Comparison of ENCODE assay signal across 8 mouse cellular contexts in the genomic region with DNA sequence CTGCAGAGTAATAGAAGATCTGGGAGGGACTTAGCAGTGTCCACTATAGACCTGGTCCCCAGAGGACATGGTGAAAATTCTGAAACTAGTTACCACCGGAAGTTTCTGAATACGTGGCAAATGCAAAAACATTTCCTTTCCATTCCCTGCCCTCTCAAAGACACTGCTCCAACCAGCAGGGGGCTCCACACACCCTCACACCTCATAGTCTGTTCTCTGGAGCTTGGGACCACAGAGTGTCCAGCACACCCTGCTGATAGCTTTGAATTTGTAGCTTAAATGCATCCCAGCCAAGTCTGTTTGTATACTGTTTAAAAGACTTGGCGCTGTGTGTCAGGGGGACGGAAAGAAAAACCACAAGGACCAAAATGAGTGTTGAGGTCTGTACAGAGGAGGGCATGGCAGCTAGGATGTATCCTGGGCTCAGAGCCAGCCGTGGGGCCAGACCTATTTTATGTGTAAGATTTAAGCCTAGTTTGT.
A peak's percentile ranks its signal among the peaks of the same experiment; 100 is the strongest.
DNase-seq lines count a peak whose midpoint lies in the region; ATAC-seq and TF ChIP-seq lines count a peak whose summit lies in the region.

No protein-coding gene starts in this region.

- no peaks in the 10 kb centered on the region for H3K4me1 ChIP-seq in hindbrain, embryonic 10.5 days (replicated peaks)
- no peaks in the 10 kb centered on the region for H3K4me1 ChIP-seq in hindbrain, embryonic 12.5 days
- H3K4me1 ChIP-seq in heart, embryonic 16.5 days (ENCODE audit: control insufficient read depth, insufficient read depth, low read length): peaks cover 28% of the 10 kb centered on the region
- H3K4me1 ChIP-seq in midbrain, postnatal 0 days (ENCODE audit: insufficient read depth, low read length): no peaks in the 10 kb centered on the region
- H3K4me1 ChIP-seq in stomach, embryonic 15.5 days: peaks cover 9% of the 10 kb centered on the region

- no peak overlapping the region for H3K27ac ChIP-seq in hindbrain, embryonic 10.5 days
- no peak overlapping the region for H3K27ac ChIP-seq in hindbrain, embryonic 12.5 days
- peak overlapping the region; percentile 86 for H3K27ac ChIP-seq in heart, embryonic 16.5 days (ENCODE audit: low read length)
- no peak overlapping the region for H3K27ac ChIP-seq in midbrain, postnatal 0 days (ENCODE audit: low read depth, low read length)
- H3K27ac ChIP-seq in stomach, embryonic 15.5 days: peak overlapping the region; percentile 26; the same call in 1 of the 2 replicates

- no peak for ATAC-seq in hindbrain, embryonic 12.5 days (ENCODE audit: low FRiP score)
- ATAC-seq in heart, embryonic 16.5 days (replicated peaks; ENCODE audit: extremely low read depth, insufficient read depth, low FRiP score): peak; percentile 49
- no peak for ATAC-seq in midbrain, postnatal 0 days (ENCODE audit: low FRiP score)
- peak; percentile 73 for ATAC-seq in stomach, embryonic 15.5 days (ENCODE audit: insufficient read depth, low FRiP score, low read depth)

- H3K27me3 ChIP-seq in hindbrain, embryonic 10.5 days (ENCODE audit: insufficient read depth, poor library complexity, severe bottlenecking): no peaks in the 10 kb centered on the region
- H3K27me3 ChIP-seq in hindbrain, embryonic 12.5 days: no peaks in the 10 kb centered on the region
- H3K27me3 ChIP-seq in heart, embryonic 16.5 days (ENCODE audit: control insufficient read depth, insufficient read depth, low read length): no peaks in the 10 kb centered on the region
- no peaks in the 10 kb centered on the region for H3K27me3 ChIP-seq in midbrain, postnatal 0 days (ENCODE audit: insufficient read depth, low read length)
- H3K27me3 ChIP-seq in stomach, embryonic 15.5 days (replicated peaks): no peaks in the 10 kb centered on the region

- DNase-seq in hindbrain, embryonic 10.5 days (ENCODE audit: low spot score): peak; percentile 6
- peak; percentile 24 for DNase-seq in Muller cell, postnatal 12 days (ENCODE audit: inconsistent ontology term)
- DNase-seq in embryo, embryonic 9.5 days (ENCODE audit: extremely low spot score): peak; percentile 20
- DNase-seq in kidney, postnatal 36 days: peak; percentile 56 to 78
- peak; percentile 57 for DNase-seq in midbrain, postnatal 0 days (ENCODE audit: low spot score)

- peak; percentile 71 for TF ChIP-seq CTCF in midbrain, postnatal 0 days (IDR thresholded peaks at IDR 0.05)

- WGBS in hindbrain, embryonic 10.5 days: 77% methylated on average over 5 of the region's 5 CpGs
- WGBS in hindbrain, embryonic 12.5 days: 70% methylated on average over 5 of the region's 5 CpGs
- WGBS in heart, embryonic 16.5 days: 33% methylated on average over 5 of the region's 5 CpGs
- whole genome bisulfite sequencing in midbrain, postnatal 0 days: 65% methylated on average over 5 of the region's 5 CpGs
- WGBS in stomach, embryonic 15.5 days: 38% methylated on average over 5 of the region's 5 CpGs

- 0 out of 2 replicates have a peak, but pooled peaks cover 4% of the 10 kb centered on the region for H3K9me3 ChIP-seq in hindbrain, embryonic 10.5 days
- H3K9me3 ChIP-seq in hindbrain, embryonic 12.5 days (replicated peaks): no peaks in the 10 kb centered on the region
- H3K9me3 ChIP-seq in heart, embryonic 16.5 days (replicated peaks; ENCODE audit: control insufficient read depth, low read length): no peaks in the 10 kb centered on the region
- H3K9me3 ChIP-seq in midbrain, postnatal 0 days (ENCODE audit: low read length): no peaks in the 10 kb centered on the region
- no peaks in the 10 kb centered on the region for H3K9me3 ChIP-seq in stomach, embryonic 15.5 days

- H3K4me3 ChIP-seq in hindbrain, embryonic 10.5 days: no peak overlapping the region
- no peak overlapping the region for H3K4me3 ChIP-seq in hindbrain, embryonic 12.5 days
- H3K4me3 ChIP-seq in heart, embryonic 16.5 days (ENCODE audit: low read length): no peak overlapping the region
- H3K4me3 ChIP-seq in midbrain, postnatal 0 days (ENCODE audit: low read depth, low read length): no peak overlapping the region
- H3K4me3 ChIP-seq in stomach, embryonic 15.5 days (replicated peaks): no peak overlapping the region

- H3K36me3 ChIP-seq in hindbrain, embryonic 10.5 days: no peaks in the 10 kb centered on the region
- no peaks in the 10 kb centered on the region for H3K36me3 ChIP-seq in hindbrain, embryonic 12.5 days
- H3K36me3 ChIP-seq in heart, embryonic 16.5 days (ENCODE audit: control insufficient read depth, insufficient read depth): peaks cover 4% of the 10 kb centered on the region; the same call in 1 of the 2 replicates
- H3K36me3 ChIP-seq in midbrain, postnatal 0 days (ENCODE audit: insufficient read depth, low read length): 0 out of 2 replicates have a peak, but pooled peaks cover 5% of the 10 kb centered on the region
- 0 out of 2 replicates have a peak, but pooled peaks cover 3% of the 10 kb centered on the region for H3K36me3 ChIP-seq in stomach, embryonic 15.5 days

- no peak overlapping the region for H3K4me2 ChIP-seq in hindbrain, embryonic 12.5 days (replicated peaks)
- H3K4me2 ChIP-seq in heart, embryonic 16.5 days (ENCODE audit: low read depth, low read length): peak overlapping the region; percentile 15; the same call in 1 of the 2 replicates
- no peak overlapping the region for H3K4me2 ChIP-seq in midbrain, postnatal 0 days (ENCODE audit: low read depth, low read length, poor library complexity, severe bottlenecking)
- no peak overlapping the region for H3K4me2 ChIP-seq in stomach, embryonic 15.5 days

- no peak overlapping the region for H3K9ac ChIP-seq in hindbrain, embryonic 12.5 days
- H3K9ac ChIP-seq in heart, embryonic 16.5 days (ENCODE audit: low read length): peak overlapping the region; percentile 36
- H3K9ac ChIP-seq in midbrain, postnatal 0 days (replicated peaks; ENCODE audit: low read length, poor library complexity, severe bottlenecking): no peak overlapping the region
- no peak overlapping the region for H3K9ac ChIP-seq in stomach, embryonic 15.5 days

Comparison
In these comparisons a context has a peak if more than half of its experiments do, and no peak if none do; other contexts are left out.
1. DNase-seq: peak in every context shown above with its lines; median percentile 67 in kidney, postnatal 36 days; 57 in midbrain, postnatal 0 days; 24 in Muller cell, postnatal 12 days; 20 in embryo, embryonic 9.5 days; 6 in hindbrain, embryonic 10.5 days.
2. H3K27ac ChIP-seq: peak in heart, embryonic 16.5 days (single experiment) and stomach, embryonic 15.5 days (single experiment); none in hindbrain, embryonic 10.5 days (single experiment), hindbrain, embryonic 12.5 days (single experiment) and midbrain, postnatal 0 days (single experiment).
3. ATAC-seq: peak in heart, embryonic 16.5 days (single experiment) and stomach, embryonic 15.5 days (single experiment); none in hindbrain, embryonic 12.5 days (single experiment) and midbrain, postnatal 0 days (single experiment).